Mouse (Mus musculus): ENCODE data around the gene Ndrg3.
"Not testable (repeated sequence)": the region's sequence is repeated elsewhere in the genome, so short reads cannot be mapped to it uniquely, and the experiment has no call there.

The Ndrg3 gene

GRCm38 (mm10) chr2:156998263-156998662 lies 6.4 kb upstream of the Ndrg3 start:
- DNase-seq (ENCODE audit: low spot score): no peak

DNA sequence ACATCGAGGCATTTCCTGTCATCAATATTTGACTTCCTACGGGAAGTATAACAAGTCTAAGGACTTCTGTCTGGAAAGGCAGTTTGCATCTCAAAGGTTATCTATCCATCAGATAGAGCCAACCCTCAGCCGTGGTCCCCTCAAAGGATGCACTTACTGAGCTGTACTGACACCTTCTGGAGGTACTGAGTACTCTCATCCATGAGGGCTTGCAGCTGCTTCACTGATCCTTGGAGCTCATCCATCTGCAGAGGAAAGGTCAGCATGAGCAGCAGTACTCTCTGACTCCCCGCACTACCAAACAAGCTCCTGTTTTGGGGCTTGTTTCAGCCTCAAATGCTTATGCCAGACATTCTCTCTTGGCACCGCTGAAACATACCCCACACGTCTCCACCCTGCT lies 4.7 kb upstream of the Ndrg3 start:
- no peak for DNase-seq (ENCODE audit: low spot score)

- DNase-seq (ENCODE audit: low spot score): no peak
Measured at GRCm38 (mm10) chr2:156990727-156991431, 977 bp downstream of the Ndrg3 start.

DNA sequence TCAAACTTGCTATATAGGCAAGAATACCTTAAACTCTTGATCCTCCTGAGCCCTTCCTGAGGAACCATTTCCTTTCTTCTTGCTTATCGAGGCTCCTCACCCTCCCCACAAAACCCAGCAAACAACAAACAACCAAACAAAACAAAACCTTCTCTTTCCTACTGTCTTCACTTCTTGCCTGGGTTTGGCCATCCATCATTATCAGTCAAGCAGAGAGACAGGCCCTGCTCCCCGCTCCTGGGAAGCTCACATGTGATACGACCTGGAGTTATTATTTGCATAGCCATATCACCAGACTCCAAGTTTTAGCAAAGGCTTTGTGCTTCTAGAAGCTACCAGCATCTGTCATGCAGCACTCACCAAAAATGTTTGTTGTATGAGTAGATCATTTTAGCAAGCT lies 4.5 kb downstream of the Ndrg3 start:
- DNase-seq (ENCODE audit: low spot score): no peak

DNA sequence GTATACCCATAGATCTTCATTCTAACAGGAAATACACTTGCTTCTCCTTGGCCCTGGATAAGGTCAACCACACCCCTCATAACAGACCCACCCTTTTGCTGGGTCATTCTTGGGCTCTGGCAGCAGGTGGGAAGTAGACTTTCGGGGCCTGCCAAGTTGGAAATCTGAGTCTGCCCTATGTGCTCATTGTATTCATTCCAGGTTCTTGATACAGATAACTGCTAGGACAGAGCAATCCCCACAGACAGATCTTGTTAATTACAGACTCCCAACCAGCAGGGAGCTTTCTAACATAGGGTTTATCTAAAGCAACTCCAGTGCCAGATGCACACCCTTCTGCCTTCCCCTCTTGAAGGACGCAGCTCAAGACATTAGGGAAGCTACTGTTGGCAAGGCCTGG lies 9.0 kb downstream of the Ndrg3 start:
- DNase-seq (ENCODE audit: low spot score): no peak

GRCm38 (mm10) chr2:156981291-156981690 lies 10.6 kb downstream of the Ndrg3 start:
- no peak for DNase-seq (ENCODE audit: low spot score)

DNA sequence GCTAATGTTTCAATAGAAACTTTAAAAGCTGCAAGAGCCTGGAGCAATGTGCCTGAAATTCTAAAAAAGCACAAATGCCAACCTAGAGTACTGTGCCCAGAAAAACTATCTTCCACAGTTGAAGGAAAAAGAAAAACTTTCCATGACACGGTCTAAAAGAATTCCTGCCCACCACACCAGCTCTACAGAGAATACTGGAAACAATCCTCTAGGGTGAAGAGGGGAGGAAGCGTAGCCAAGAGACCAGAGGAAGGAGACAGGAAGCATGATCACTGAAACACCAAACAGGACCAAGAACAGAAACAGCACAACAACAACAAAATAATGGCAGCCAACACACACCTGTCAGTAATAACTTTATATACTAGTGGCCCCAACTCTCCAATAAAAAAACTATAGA lies 11.8 kb downstream of the Ndrg3 start:
- DNase-seq (ENCODE audit: low spot score): no peak

GRCm38 (mm10) chr2:156976711-156977110 lies 15.1 kb downstream of the Ndrg3 start:
- DNase-seq (ENCODE audit: low spot score): no peak

- DNase-seq (ENCODE audit: low spot score): no peak
Measured at GRCm38 (mm10) chr2:156974967-156975366, 16.9 kb downstream of the Ndrg3 start.

GRCm38 (mm10) chr2:156973316-156974100 lies 18.3 kb downstream of the Ndrg3 start:
- DNase-seq (ENCODE audit: low spot score): no peak

- no peak for DNase-seq (ENCODE audit: low spot score)
Measured at GRCm38 (mm10) chr2:156970253-156970652, 21.6 kb downstream of the Ndrg3 start.

DNA sequence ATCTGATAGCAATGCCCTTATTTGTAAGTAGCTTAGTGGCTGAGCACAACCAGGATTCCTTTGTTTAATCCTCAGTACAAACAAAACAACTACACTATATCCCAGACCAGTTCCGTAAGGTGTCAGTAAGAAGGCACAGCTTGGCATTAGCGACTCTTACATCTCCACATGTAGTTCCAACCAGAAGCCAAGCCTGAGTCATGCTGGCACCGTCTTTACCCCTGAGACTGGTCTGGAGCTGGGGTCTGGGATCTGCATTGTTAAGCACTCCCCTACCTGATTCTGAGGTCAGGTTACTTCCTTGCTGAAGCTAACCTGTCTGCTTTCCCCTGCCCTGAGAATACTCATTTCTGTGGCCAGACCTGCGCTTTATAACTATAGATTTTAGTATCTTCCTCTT lies 23.4 kb downstream of the Ndrg3 start:
- no peak for DNase-seq (ENCODE audit: low spot score)

DNA sequence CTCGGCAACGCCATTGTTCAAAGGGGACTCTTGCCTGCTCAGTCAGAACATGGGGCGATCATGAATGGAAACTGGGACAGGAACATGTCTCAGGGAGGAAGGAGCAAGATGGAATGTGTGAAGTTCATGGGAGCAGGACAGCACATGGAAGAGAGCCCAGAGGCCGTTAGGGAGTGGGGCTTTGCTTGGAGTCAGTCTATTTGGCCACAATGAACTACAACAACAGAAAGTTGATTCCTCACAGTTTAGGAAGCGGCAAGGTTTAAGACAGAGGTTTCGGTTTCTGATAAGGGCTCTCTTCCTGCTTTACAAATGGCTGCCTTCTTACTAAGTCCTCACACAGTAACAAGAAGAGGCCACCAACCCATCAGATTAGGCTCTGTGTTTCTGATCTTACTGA lies 24.5 kb downstream of the Ndrg3 start:
- no peak for DNase-seq (ENCODE audit: low spot score)

DNA sequence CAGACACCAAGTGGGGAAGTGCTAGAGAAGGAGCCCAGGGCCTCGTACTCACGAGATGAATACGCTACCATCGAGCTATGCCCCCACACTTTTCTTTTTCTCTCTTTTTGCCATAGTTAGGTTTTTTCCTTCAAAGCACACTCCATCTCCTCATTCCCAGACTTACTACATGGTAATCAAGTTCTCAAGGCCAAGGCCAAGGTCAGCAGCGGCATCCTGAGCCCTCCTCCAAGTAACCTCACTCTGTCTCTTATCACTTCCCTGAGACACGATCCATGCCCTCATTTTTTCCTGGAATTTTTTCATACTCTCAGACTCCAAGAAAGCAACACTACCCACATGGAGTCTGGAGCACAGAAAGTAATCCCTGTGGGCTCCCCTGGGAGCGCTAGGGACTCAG lies 28.0 kb downstream of the Ndrg3 start:
- no peak for DNase-seq (ENCODE audit: low spot score)

- DNase-seq (ENCODE audit: low spot score): no peak
Measured at GRCm38 (mm10) chr2:156958496-156959252, 33.2 kb downstream of the Ndrg3 start.

GRCm38 (mm10) chr2:156957035-156957434 lies 34.8 kb downstream of the Ndrg3 start:
- no peak for DNase-seq (ENCODE audit: low spot score)

DNA sequence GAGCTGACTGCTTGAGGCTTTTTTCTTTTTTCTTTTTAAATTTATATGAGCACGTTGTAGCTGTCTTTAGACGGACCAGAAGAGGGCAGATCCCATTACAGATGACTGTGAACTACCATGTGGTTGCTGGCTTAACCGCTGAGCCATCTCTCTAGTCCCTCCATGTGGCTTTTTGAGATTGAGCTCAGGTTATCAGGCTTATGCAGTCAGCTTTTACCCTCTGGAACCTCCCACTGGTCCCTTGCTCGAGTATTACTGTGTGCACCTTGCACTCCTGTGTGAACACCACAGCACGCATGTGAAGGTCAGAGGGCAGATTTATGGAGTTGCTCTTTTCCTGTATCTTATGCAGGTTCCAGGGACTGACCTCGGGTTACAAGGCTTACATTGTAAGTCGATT lies 35.5 kb downstream of the Ndrg3 start:
- DNase-seq (ENCODE audit: low spot score): no peak

DNA sequence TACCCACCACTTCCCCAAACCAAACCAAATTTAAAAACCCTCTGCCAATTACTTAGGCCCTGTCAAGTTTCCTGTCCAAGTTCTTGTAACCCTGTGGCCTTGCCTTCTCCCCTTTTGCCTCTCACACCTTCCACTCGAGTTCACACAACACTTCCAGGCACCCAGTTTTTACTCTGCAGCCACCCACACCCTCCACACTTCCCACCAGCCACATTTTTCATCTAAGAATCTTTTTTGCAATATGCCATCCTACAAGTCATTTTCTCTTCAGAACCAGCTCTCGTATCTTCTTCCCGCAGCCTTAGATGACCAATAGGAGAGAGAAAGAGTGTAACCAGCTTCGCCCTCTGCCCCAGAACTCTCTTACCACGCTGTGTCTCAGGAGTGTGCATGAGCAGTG lies 37.4 kb downstream of the Ndrg3 start:
- no peak for DNase-seq (ENCODE audit: low spot score)

DNA sequence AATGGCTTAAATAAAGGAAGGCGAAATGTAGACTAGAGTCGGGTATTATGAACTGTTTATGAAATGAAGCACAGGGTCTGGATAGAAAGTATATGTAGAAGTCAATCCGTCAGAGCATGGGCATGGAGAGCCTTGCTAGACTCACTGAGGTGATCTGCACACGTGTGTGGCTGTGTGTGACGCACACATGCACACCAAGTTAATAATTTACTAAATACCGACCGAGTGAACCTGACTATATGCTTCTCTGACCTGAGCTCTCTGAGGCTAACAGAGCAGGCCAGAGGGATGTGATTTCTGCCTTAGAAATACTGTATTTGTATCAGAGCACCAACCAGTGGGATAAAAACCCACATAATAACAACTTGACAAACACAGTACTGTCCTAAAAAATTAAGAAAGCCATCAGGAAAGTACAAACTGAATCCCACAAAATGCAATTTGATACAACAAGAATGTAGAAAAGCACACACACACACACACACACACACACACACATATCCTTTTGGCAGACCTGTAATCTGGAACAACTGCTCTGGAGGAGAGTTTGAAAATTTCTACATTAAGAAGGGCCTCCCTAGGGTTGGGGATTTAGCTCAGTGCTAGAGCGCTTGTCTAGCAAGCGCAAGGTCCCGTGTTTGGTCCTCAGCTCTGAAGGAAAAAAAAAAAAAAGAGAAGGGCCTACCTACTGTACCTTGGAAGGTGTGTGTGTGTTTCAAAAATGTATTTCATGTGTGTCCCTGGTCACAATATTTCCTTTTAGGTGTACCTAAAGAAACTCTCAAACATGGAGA lies 40.4 kb downstream of the Ndrg3 start:
- DNase-seq (ENCODE audit: low spot score): no peak

- DNase-seq (ENCODE audit: low spot score): no peak
Measured at GRCm38 (mm10) chr2:156950816-156951215, 41.0 kb downstream of the Ndrg3 start.

DNA sequence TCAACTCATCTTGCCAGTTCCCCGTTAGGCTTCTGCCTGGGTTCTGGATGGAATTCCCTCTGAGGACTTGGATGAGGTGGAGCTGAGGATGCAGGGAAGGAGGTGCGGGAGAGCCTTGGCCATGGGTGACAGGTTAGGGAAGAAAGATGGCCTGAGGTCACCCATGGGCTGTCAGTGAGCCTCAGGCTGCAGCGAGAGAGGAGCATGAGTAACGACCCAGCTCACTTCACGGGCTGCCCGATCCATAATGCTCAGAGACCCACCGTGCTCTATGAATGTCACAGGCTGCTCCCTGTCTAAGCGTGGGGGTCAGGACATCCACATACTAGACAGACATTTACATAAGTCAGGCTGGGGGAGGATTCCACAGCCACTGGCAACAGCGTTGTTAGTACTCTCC lies 50.3 kb downstream of the Ndrg3 start:
- DNase-seq (ENCODE audit: low spot score): not testable (repeated sequence)

DNA sequence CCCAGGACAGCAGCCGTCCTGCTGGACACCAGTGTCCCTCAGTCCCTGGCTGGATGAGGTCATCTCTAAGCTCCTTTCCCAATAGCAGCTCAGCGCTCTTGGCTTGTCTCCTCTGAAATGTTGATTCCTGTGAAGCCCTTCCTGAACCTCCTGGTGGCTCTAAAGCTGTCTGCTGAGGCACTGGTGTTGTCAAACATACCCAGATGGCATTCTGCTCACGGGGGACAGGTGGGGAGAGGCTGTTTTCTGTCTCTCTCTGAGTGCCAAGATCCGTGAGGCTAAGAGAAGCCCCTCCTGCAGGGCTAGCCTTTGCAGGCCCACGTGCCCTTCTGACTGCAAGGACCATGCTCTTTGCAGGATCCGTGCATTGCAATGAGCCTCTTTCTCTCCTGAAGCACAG lies 51.9 kb downstream of the Ndrg3 start:
- not testable (repeated sequence) for DNase-seq (ENCODE audit: low spot score)
